ENCODE assay signal across 8 mouse cellular contexts in genomic region chr13:35026879-35027278, GRCm38 (mm10). TPM values are rescaled to one million over a fixed set of nuclear protein-coding genes. Genes with fewer than 3 reads are reported as not detected.
DNase-seq lines count a peak whose midpoint lies in the region; ATAC-seq and TF ChIP-seq lines count a peak whose summit lies in the region.

TSS of gene Eci2 (minus strand) at chr13:35027096.

- H3K9me3 ChIP-seq in intestine, embryonic 15.5 days = no peaks in the 10 kb centered on the region
- no peaks in the 10 kb centered on the region for H3K9me3 ChIP-seq in limb, embryonic 14.5 days (ENCODE audit: control insufficient read depth, low read length)
- no peaks in the 10 kb centered on the region for H3K9me3 ChIP-seq in midbrain, embryonic 15.5 days

- no peak for DNase-seq in testis, postnatal 14 days (ENCODE audit: low spot score)
- peak; percentile 74 for DNase-seq in embryo, embryonic 10 days (ENCODE audit: low spot score)
- DNase-seq in gonadal fat pad, adult 2 months (ENCODE audit: low read depth) = no peak
- peak; percentile 34 for DNase-seq in limb, embryonic 14.5 days (ENCODE audit: low spot score)
- DNase-seq in thymus, postnatal 25 days = peak; percentile 57

- no peaks in the 10 kb centered on the region for H3K4me1 ChIP-seq in testis, adult 2 months (ENCODE audit: control insufficient read depth, insufficient read depth, low read length)
- H3K4me1 ChIP-seq in intestine, embryonic 15.5 days (replicated peaks) = no peaks in the 10 kb centered on the region
- H3K4me1 ChIP-seq in limb, embryonic 14.5 days (ENCODE audit: control insufficient read depth, insufficient read depth, low read length) = no peaks in the 10 kb centered on the region
- no peaks in the 10 kb centered on the region for H3K4me1 ChIP-seq in midbrain, embryonic 15.5 days

- H3K9ac ChIP-seq in intestine, embryonic 15.5 days = no peak within 1 kb of the TSS
- no peak within 1 kb of the TSS for H3K9ac ChIP-seq in limb, embryonic 14.5 days (ENCODE audit: low read depth, low read length, severe bottlenecking)
- H3K9ac ChIP-seq in midbrain, embryonic 15.5 days = no peak within 1 kb of the TSS

- TF ChIP-seq POLR2A in testis, adult 2 months (IDR thresholded peaks at IDR 0.05; ENCODE audit: control insufficient read depth, low read depth, low read length) = no peak
- no peak for TF ChIP-seq POLR2A in limb, embryonic 14.5 days (IDR thresholded peaks at IDR 0.05; ENCODE audit: borderline replicate concordance, extremely low read depth, insufficient read depth, insufficient read length)

- H3K27ac ChIP-seq in testis, adult 2 months (ENCODE audit: control insufficient read depth, insufficient read depth, low read depth, low read length) = no peak within 1 kb of the TSS
- no peak within 1 kb of the TSS for H3K27ac ChIP-seq in intestine, embryonic 15.5 days
- H3K27ac ChIP-seq in limb, embryonic 14.5 days (replicated peaks; ENCODE audit: low read depth, low read length) = no peak within 1 kb of the TSS
- H3K27ac ChIP-seq in midbrain, embryonic 15.5 days = no peak within 1 kb of the TSS

- peak; percentile 41; the same call in 1 of the 2 replicates for TF ChIP-seq CTCF in testis, adult 2 months (IDR thresholded peaks at IDR 0.05; ENCODE audit: control insufficient read depth, insufficient read depth, insufficient replicate concordance, low read depth, low read length)

- no peaks in the 10 kb centered on the region for H3K36me3 ChIP-seq in testis, adult 2 months (ENCODE audit: control insufficient read depth, insufficient read depth, low read length)
- no peaks in the 10 kb centered on the region for H3K36me3 ChIP-seq in intestine, embryonic 15.5 days
- no peaks in the 10 kb centered on the region for H3K36me3 ChIP-seq in limb, embryonic 14.5 days (ENCODE audit: control insufficient read depth, insufficient read depth, low read length)
- H3K36me3 ChIP-seq in midbrain, embryonic 15.5 days (replicated peaks) = no peaks in the 10 kb centered on the region

- no peak for ATAC-seq in intestine, embryonic 15.5 days
- ATAC-seq in limb, embryonic 14.5 days (ENCODE audit: low FRiP score, low read depth) = no peak
- no peak for ATAC-seq in midbrain, embryonic 15.5 days (replicated peaks)

- 13% methylated on average over 6 of the region's 6 CpGs for WGBS in intestine, embryonic 15.5 days
- WGBS in limb, embryonic 14.5 days = 13% methylated on average over 6 of the region's 6 CpGs
- WGBS in midbrain, embryonic 15.5 days = 2% methylated on average over 6 of the region's 6 CpGs

- H3K4me2 ChIP-seq in intestine, embryonic 15.5 days (replicated peaks) = peak within 1 kb of the TSS; percentile 29
- H3K4me2 ChIP-seq in limb, embryonic 14.5 days (replicated peaks; ENCODE audit: low read depth, low read length, severe bottlenecking) = peak within 1 kb of the TSS; percentile 36
- peak within 1 kb of the TSS; percentile 33 for H3K4me2 ChIP-seq in midbrain, embryonic 15.5 days

- H3K27me3 ChIP-seq in testis, adult 2 months (ENCODE audit: control insufficient read depth, insufficient read depth, low read length) = no peaks in the 10 kb centered on the region
- no peaks in the 10 kb centered on the region for H3K27me3 ChIP-seq in intestine, embryonic 15.5 days (replicated peaks)
- no peaks in the 10 kb centered on the region for H3K27me3 ChIP-seq in limb, embryonic 14.5 days (ENCODE audit: control insufficient read depth, insufficient read depth, low read length)
- H3K27me3 ChIP-seq in midbrain, embryonic 15.5 days (replicated peaks) = no peaks in the 10 kb centered on the region

- H3K4me3 ChIP-seq in testis, adult 2 months (ENCODE audit: control insufficient read depth, low read depth, low read length) = peak within 1 kb of the TSS; percentile 32; the same call in 1 of the 2 replicates
- peak within 1 kb of the TSS; percentile 11; the same call in 1 of the 2 replicates for H3K4me3 ChIP-seq in intestine, embryonic 15.5 days (replicated peaks)
- peak within 1 kb of the TSS; percentile 14; the same call in 1 of the 2 replicates for H3K4me3 ChIP-seq in limb, embryonic 14.5 days (replicated peaks; ENCODE audit: low read length)
- no peak within 1 kb of the TSS for H3K4me3 ChIP-seq in midbrain, embryonic 15.5 days

RNA-seq across cellular contexts. Expression of gene Eci2, which starts in this region (rescaled TPM):
- polyA plus RNA-seq in testis, adult 2 months (2012; rRNA removed) = 10.2 TPM in 2 replicates
- polyA plus RNA-seq in gonadal fat pad, adult 2 months (2012; rRNA removed) = 70.2 and 72.9 TPM in 2 replicates
- 140 and 147 TPM in 2 replicates for polyA plus RNA-seq in intestine, embryonic 15.5 days (2015; fragmentation: Nextera tagmentation; extraction: Ambion mirVana)
- polyA plus RNA-seq in limb, embryonic 14.5 days (2012; rRNA removed) = 105 and 112 TPM in 2 replicates
- 152 and 161 TPM in 2 replicates for polyA plus RNA-seq in limb, embryonic 14.5 days (2014; fragmentation: Nextera tagmentation; extraction: Ambion mirVana)
- polyA plus RNA-seq in midbrain, embryonic 15.5 days (2015; fragmentation: Nextera tagmentation; extraction: Ambion mirVana) = 92.6 and 101 TPM in 2 replicates

Comparison
In these comparisons a context has a peak if more than half of its experiments do, and no peak if none do; other contexts are left out.
1. DNase-seq: peak in embryo, embryonic 10 days (single experiment), limb, embryonic 14.5 days (single experiment) and thymus, postnatal 25 days (single experiment); none in testis, postnatal 14 days (single experiment) and gonadal fat pad, adult 2 months (single experiment).
2. Peak in every context shown above with its lines, with median percentiles within 50 percentile points of each other: H3K4me2 ChIP-seq.